Mouse (Mus musculus): Measurements from ENCODE around the gene Ddc.

DNA sequence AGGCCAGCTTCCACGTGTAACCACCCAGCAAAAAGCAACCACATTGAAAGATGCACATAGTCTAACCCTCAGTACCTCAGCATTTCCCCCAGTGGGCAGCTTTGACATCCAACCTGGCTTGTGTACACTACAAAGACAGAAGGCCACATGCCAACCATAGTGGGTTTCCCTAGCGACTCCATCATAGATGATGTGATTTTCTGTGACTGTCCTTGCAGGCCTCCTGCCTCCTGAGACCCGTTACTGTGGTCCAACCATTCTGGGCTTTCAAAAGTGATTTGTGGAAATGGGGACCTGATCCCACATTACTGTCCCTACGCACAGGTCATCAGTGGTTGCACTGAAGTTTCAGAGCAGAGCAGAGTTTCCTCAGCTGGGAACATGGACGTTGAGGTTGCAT, 123.1 kb downstream of the Ddc start:
- TF ChIP-seq GATA1 (IDR thresholded peaks at IDR 0.05; ENCODE audit: borderline replicate concordance, low read length) (no peak), CTCF (IDR thresholded peaks at IDR 0.05; ENCODE audit: low read depth, low read length) (no peak)
